Mouse (Mus musculus) stomach, postnatal 0 days (tissue): ENCODE measurements around the gene Atp5j. TPM values are rescaled to one million over a fixed set of nuclear protein-coding genes. Genes with fewer than 3 reads are reported as not detected.

Source experiments
- ATAC-seq: fragments of 200-750 bp; cut with Nextera tagmentation; 2 replicates; pipeline ENCODE4 v1.8.0; 2017; ENCODE audit not compliant: low FRiP score, low TSS enrichment
- DNase-seq: peaks from one replicate; pipeline ENCODE4 v3.0.0-alpha.2; 2016; ENCODE audit warnings: low spot score
- H3K27ac ChIP-seq: fragments of 300-500 bp; sonication (generic); replicated peaks from 2 replicates; pipeline ENCODE4 v1.5.1; 2014; ENCODE audit warnings: mild to moderate bottlenecking, control low read depth
- H3K27me3 ChIP-seq: fragments of 300-500 bp; sonication (generic); 2 replicates; pipeline ENCODE4 v1.6.1; 2014; ENCODE audit warnings: low read length; ENCODE audit not compliant: control insufficient read depth, insufficient read depth
- H3K36me3 ChIP-seq: fragments of 300-500 bp; sonication (generic); 2 replicates; pipeline ENCODE4 v1.6.1; 2014; ENCODE audit warnings: low read length, mixed read lengths; ENCODE audit not compliant: control insufficient read depth, insufficient read depth
- H3K4me1 ChIP-seq: fragments of 300-500 bp; sonication (generic); replicated peaks from 2 replicates; pipeline ENCODE4 v1.6.1; 2014; ENCODE audit warnings: antibody characterized with exemption; ENCODE audit not compliant: control insufficient read depth, insufficient read depth
- H3K4me2 ChIP-seq: fragments of 300-500 bp; sonication (generic); replicated peaks from 2 replicates; pipeline ENCODE4 v1.6.1; 2014; ENCODE audit warnings: low read depth, mild to moderate bottlenecking, control low read depth, moderate library complexity
- H3K4me3 ChIP-seq: fragments of 300-500 bp; sonication (generic); 2 replicates; pipeline ENCODE4 v1.5.1; 2014; ENCODE audit warnings: low read depth, low read length, control low read depth
- H3K9ac ChIP-seq: fragments of 300-500 bp; sonication (generic); 2 replicates; pipeline ENCODE4 v1.6.1; 2014; ENCODE audit warnings: mild to moderate bottlenecking, low read length, control low read depth, mixed read lengths
- H3K9me3 ChIP-seq: fragments of 300-500 bp; sonication (generic); 2 replicates; pipeline ENCODE4 v1.6.1; 2016; ENCODE audit warnings: low read length; ENCODE audit not compliant: control insufficient read depth
- CTCF ChIP-seq: IDR thresholded peaks from 2 replicates; pipeline ENCODE4 v1.5.1; 2016; ENCODE audit warnings: antibody characterized with exemption, low read depth, mild to moderate bottlenecking, moderate library complexity
- EP300 ChIP-seq: optimal IDR thresholded peaks from 2 replicates; pipeline ENCODE3; 2016; ENCODE audit warnings: antibody characterized with exemption
- WGBS: fragments of 180-500 bp; shearing (Covaris S2); extraction: QIAGEN DNeasy Blood & Tissue Kit; methylation state at CpG from one replicate; pipeline ENCODE4 v1.1.7; 2014; 5-methylcytosine and 5-hydroxymethylcytosine counted together
- polyA plus RNA-seq: library from polyadenylated mRNA; unstranded; fragments of >200 nt; fragmentation: Nextera tagmentation; extraction: Ambion mirVana; gene quantifications from 2 replicates; pipeline ENCODE4 v1.2.1, GENCODE M21; 2015

Atp5j gene
- polyA plus RNA-seq, 1 experiment from 2014 or later, result 984 TPM

GRCm38 (mm10) chr16:84825009-84825408 lies 10.4 kb downstream of the Atp5j start:
- H3K4me1 ChIP-seq, result 0 out of 2 replicates have a peak, but pooled peaks cover 2% of the 10 kb centered on the region
- no peak overlapping the region for H3K9ac ChIP-seq
- no peak overlapping the region for H3K4me3 ChIP-seq
- no peaks in the 10 kb centered on the region for H3K9me3 ChIP-seq
- H3K27ac ChIP-seq, result no peak overlapping the region; the same call in 1 of the 2 replicates
- no peak overlapping the region for H3K4me2 ChIP-seq
- ATAC-seq, result peak; percentile 95
- no peaks in the 10 kb centered on the region for H3K27me3 ChIP-seq
- H3K36me3 ChIP-seq, result peaks cover 15% of the 10 kb centered on the region
- WGBS, result 47% methylated on average over 6 of the region's 6 CpGs
- DNase-seq, result peak; percentile 65
- TF ChIP-seq CTCF (no peak), EP300 (no peak)

GRCm38 (mm10) chr16:84817423-84817822 lies 18.0 kb downstream of the Atp5j start:
- no peak for DNase-seq
- Histone ChIP-seq H3K36me3 (no peaks in the 10 kb centered on the region), H3K4me3 (no peak overlapping the region), H3K27me3 (no peaks in the 10 kb centered on the region), H3K9ac (no peak overlapping the region), H3K9me3 (no peaks in the 10 kb centered on the region), H3K4me2 (no peak overlapping the region), H3K4me1 (no peaks in the 10 kb centered on the region), H3K27ac (no peak overlapping the region)
- TF ChIP-seq EP300 (no peak), CTCF (peak; percentile 80)
- ATAC-seq, result no peak
- WGBS, result 33% methylated on average over 7 of the region's 7 CpGs

DNA sequence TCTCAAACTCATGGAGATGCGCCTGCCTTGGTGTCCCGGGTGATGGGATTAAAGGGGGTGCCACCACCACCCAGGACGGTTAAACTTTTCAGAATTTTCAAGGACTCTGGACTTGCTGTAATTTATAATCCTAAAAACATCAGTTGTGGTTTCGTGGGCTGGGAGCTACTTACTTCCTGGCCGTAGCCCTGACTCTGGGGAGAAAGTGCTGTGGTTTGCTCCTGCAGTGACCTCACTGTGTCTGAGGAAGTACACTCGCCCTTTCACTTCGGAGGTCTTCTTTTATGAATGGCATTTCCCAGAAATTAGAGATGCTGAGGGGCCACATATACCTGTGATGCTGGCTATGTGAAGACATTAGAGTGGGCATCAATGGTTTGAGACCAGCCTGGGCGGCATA lies 20.9 kb downstream of the Atp5j start:
- no peak overlapping the region for H3K4me3 ChIP-seq
- H3K36me3 ChIP-seq, result no peaks in the 10 kb centered on the region
- DNase-seq (no peak), ATAC-seq (no peak)
- no peak overlapping the region for H3K27ac ChIP-seq
- H3K4me1 ChIP-seq, result no peaks in the 10 kb centered on the region
- H3K9me3 ChIP-seq, result no peaks in the 10 kb centered on the region
- H3K27me3 ChIP-seq, result no peaks in the 10 kb centered on the region
- WGBS, result 71% methylated on average over 8 of the region's 8 CpGs
- H3K4me2 ChIP-seq, result no peak overlapping the region
- TF ChIP-seq CTCF, result no peak
- no peak overlapping the region for H3K9ac ChIP-seq

- H3K4me1 ChIP-seq, result no peaks in the 10 kb centered on the region
- H3K9me3 ChIP-seq, result no peaks in the 10 kb centered on the region
- DNase-seq, result no peak
- ATAC-seq, result no peak
- no peaks in the 10 kb centered on the region for H3K36me3 ChIP-seq
- H3K27me3 ChIP-seq, result no peaks in the 10 kb centered on the region
- TF ChIP-seq EP300 (no peak), CTCF (no peak)
- no peak overlapping the region for H3K4me2 ChIP-seq
- no peak overlapping the region for H3K4me3 ChIP-seq
- H3K9ac ChIP-seq, result no peak overlapping the region
- no peak overlapping the region for H3K27ac ChIP-seq
- WGBS, result 73% methylated on average over 8 of the region's 8 CpGs
These were observed 21.6 kb downstream of the Atp5j start for GRCm38 (mm10) chr16:84813852-84814251.

- no peaks in the 10 kb centered on the region for H3K36me3 ChIP-seq
- ATAC-seq, result no peak
- H3K27me3 ChIP-seq, result no peaks in the 10 kb centered on the region
- no peak overlapping the region for H3K4me2 ChIP-seq
- no peak overlapping the region for H3K4me3 ChIP-seq
- no peak overlapping the region for H3K9ac ChIP-seq
- WGBS, result 78% methylated on average over 1 of the region's 1 CpGs
- no peaks in the 10 kb centered on the region for H3K4me1 ChIP-seq
- no peak for DNase-seq
- TF ChIP-seq CTCF, result no peak
- no peak for TF ChIP-seq EP300
- no peaks in the 10 kb centered on the region for H3K9me3 ChIP-seq
- no peak overlapping the region for H3K27ac ChIP-seq
These were observed 25.2 kb downstream of the Atp5j start for GRCm38 (mm10) chr16:84810254-84810653.

DNA sequence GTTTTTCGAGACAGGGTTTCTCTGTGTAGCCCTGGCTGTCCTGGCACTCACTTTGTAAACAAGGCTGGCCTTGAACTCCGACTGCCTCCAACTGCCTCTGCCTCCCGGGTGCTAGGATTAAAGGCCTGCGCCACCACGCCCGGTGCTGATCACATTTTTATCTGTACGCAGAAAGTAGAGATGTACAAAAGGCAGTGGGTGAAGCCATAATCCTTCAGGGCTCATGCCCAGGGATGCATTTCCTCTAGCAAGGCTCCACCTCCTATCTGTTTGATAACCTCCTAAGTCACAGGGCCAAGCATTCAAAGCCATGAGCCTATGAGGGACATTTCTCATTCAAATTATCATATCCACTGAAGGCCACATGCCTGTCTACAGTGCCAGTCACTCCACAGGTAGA lies 27.6 kb downstream of the Atp5j start:
- Histone ChIP-seq H3K27ac (no peak overlapping the region), H3K4me2 (no peak overlapping the region), H3K4me1 (no peaks in the 10 kb centered on the region), H3K36me3 (no peaks in the 10 kb centered on the region), H3K27me3 (no peaks in the 10 kb centered on the region), H3K9ac (no peak overlapping the region), H3K4me3 (no peak overlapping the region), H3K9me3 (no peaks in the 10 kb centered on the region)
- 89% methylated on average over 7 of the region's 7 CpGs for WGBS
- ATAC-seq, result no peak
- TF ChIP-seq CTCF, result no peak
- no peak for TF ChIP-seq EP300
- DNase-seq, result no peak
